Mouse (Mus musculus) intestine, embryonic 14.5 days (tissue): ENCODE measurements around the gene Plekhh1. TPM values are rescaled to one million over a fixed set of nuclear protein-coding genes. Genes with fewer than 3 reads are reported as not detected.
A peak's percentile ranks its signal among the peaks of the same experiment; 100 is the strongest.

Experiments used
- ATAC-seq: fragments of 200-750 bp; cut with Nextera tagmentation; replicated peaks from 2 replicates; pipeline ENCODE4 v1.8.0; 2017; ENCODE audit warnings: low read depth, moderate number of reproducible peaks, moderate TSS enrichment, moderate library complexity; ENCODE audit not compliant: low FRiP score, low TSS enrichment
- DNase-seq: peaks from one replicate; pipeline ENCODE4 v3.0.0-alpha.2; 2018; ENCODE audit warnings: low spot score
- H3K27ac ChIP-seq: fragments of 300-500 bp; sonication (generic); 2 replicates; pipeline ENCODE4 v1.5.1; 2014; ENCODE audit warnings: low read depth, mild to moderate bottlenecking, control low read depth
- H3K27me3 ChIP-seq: fragments of 300-500 bp; sonication (generic); replicated peaks from 2 replicates; pipeline ENCODE4 v1.6.1; 2014; ENCODE audit warnings: low read length, control low read depth; ENCODE audit not compliant: control insufficient read depth, insufficient read depth
- H3K36me3 ChIP-seq: fragments of 300-500 bp; sonication (generic); 2 replicates; pipeline ENCODE4 v1.6.1; 2014; ENCODE audit warnings: low read length, control low read depth; ENCODE audit not compliant: control insufficient read depth, insufficient read depth
- H3K4me1 ChIP-seq: fragments of 300-500 bp; sonication (generic); replicated peaks from 2 replicates; pipeline ENCODE4 v1.6.1; 2014; ENCODE audit warnings: low read length, control low read depth, mixed read lengths; ENCODE audit not compliant: control insufficient read depth, insufficient read depth
- H3K4me2 ChIP-seq: fragments of 300-500 bp; sonication (generic); 2 replicates; pipeline ENCODE4 v1.6.1; 2014; ENCODE audit warnings: low read length
- H3K4me3 ChIP-seq: fragments of 300-500 bp; sonication (generic); 2 replicates; pipeline ENCODE4 v1.5.1; 2014; ENCODE audit warnings: low read depth, low read length, control low read depth, mixed read lengths
- H3K9ac ChIP-seq: fragments of 300-500 bp; sonication (generic); 2 replicates; pipeline ENCODE4 v1.6.1; 2014; ENCODE audit warnings: mild to moderate bottlenecking, low read length
- H3K9me3 ChIP-seq: fragments of 300-500 bp; sonication (generic); 2 replicates; pipeline ENCODE4 v1.6.1; 2016; ENCODE audit warnings: low read length, control low read depth; ENCODE audit not compliant: control insufficient read depth
- WGBS: fragments of 180-500 bp; shearing (Covaris S2); extraction: QIAGEN DNeasy Blood & Tissue Kit; methylation state at CpG from one replicate; pipeline ENCODE4 v1.1.7; 2014; 5-methylcytosine and 5-hydroxymethylcytosine counted together
- polyA plus RNA-seq: library from polyadenylated mRNA; unstranded; fragments of >200 nt; fragmentation: Nextera tagmentation; extraction: Ambion mirVana; gene quantifications from 2 replicates; pipeline ENCODE4 v1.2.1, GENCODE M21; 2014

The Plekhh1 gene
- polyA plus RNA-seq, 1 experiment from 2014 or later, result 6.8 TPM

DNA sequence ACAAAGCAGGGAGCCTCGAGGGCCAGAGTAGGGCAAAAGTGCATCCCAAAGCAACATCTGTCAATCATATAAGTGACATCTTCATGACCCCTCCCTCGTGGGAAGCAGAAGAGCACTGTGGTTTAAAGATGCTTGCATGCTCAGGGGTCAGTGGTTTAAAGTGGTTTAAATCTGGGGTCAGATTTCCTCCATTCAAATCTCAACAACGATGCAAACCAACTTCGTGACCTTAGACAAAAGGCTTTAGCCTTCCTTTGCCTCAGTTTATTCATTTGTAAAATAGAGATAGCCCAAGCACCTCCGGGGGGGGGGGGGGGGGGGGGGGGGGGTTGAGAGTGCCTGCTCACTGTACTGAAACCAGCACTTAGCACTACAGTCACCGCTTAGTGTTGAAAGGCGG is 32.3 kb upstream of the Plekhh1 start:
- Histone ChIP-seq H3K36me3 (no peaks in the 10 kb centered on the region), H3K9me3 (no peaks in the 10 kb centered on the region), H3K27me3 (no peaks in the 10 kb centered on the region), H3K27ac (no peak overlapping the region), H3K4me2 (no peak overlapping the region), H3K4me3 (no peak overlapping the region), H3K4me1 (no peaks in the 10 kb centered on the region), H3K9ac (no peak overlapping the region)
- no peak for DNase-seq
- WGBS, result 38% methylated on average over 6 of the region's 7 CpGs
- ATAC-seq, result no peak

DNA sequence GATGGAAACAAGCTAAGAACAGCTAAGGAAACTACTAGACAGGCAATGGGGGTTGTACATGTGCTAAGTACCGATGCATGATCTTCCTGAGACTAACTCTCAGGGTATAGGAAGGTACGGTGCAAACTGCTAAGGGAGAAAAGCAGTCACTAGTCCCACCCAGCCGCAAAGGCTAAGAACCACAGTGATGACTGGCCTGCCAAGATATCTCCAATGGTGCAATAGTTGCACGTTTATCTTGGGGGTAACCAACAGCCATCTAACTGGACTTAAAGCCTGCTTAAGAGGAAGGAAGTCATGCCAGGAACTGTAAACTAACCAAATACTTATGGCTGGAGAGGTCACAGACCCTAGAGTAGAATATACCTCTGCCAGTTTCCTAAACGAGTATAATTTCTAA is 26.6 kb upstream of the Plekhh1 start:
- no peak overlapping the region for H3K4me3 ChIP-seq
- no peak overlapping the region for H3K27ac ChIP-seq
- 83% methylated on average over 5 of the region's 5 CpGs for WGBS
- ATAC-seq (no peak), DNase-seq (no peak)
- no peak overlapping the region for H3K9ac ChIP-seq
- H3K9me3 ChIP-seq, result no peaks in the 10 kb centered on the region
- H3K4me1 ChIP-seq, result no peaks in the 10 kb centered on the region; the same call in 1 of the 2 replicates
- no peaks in the 10 kb centered on the region for H3K36me3 ChIP-seq
- H3K27me3 ChIP-seq, result peaks cover 11% of the 10 kb centered on the region
- no peak overlapping the region for H3K4me2 ChIP-seq

DNA sequence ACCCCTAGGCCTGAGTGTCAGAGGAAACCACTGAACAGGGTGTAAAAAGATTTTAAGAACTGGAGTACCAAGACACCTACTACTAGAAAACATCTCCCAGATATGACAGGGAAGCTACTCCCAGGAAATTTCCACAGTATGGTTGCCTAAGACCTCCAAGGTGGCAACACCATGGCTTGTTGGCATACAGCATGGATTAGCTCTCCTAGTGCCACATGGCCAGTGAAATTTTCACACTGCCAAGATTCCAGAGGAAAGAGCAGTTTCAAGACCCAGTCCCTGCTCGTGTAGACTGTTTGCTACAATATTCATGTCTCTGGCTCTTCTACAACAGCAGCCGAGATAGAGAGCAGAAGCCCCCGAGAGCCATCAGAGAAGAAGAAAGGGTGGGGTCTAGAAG is 26.0 kb upstream of the Plekhh1 start:
- Histone ChIP-seq H3K27ac (no peak overlapping the region), H3K4me3 (no peak overlapping the region), H3K9me3 (no peaks in the 10 kb centered on the region), H3K4me2 (no peak overlapping the region), H3K27me3 (peaks cover 11% of the 10 kb centered on the region), H3K36me3 (no peaks in the 10 kb centered on the region), H3K9ac (no peak overlapping the region), H3K4me1 (no peaks in the 10 kb centered on the region; the same call in 1 of the 2 replicates)
- DNase-seq (no peak), ATAC-seq (no peak)
- WGBS, result 82% methylated on average over 3 of the region's 3 CpGs

DNA sequence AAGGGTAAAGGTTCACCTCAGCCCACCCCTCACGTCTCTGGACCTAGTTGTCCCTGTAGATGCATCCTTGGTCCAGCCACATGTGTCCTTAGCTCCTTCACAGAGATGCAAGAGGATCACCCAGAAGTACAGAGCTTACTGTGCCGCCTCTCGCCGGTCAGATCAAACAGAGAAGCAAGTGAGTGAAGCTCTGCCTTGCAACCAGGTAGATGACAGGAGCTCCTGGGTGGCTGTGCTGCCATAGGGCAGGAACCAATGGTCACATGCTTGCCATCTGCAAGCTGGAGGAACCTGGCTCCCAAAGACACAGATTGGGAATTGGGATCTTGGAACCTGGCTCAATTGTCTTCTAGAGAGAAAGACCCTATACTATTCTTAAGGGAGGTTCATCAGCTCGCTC is 23.5 kb upstream of the Plekhh1 start:
- no peak overlapping the region for H3K4me3 ChIP-seq
- no peak for ATAC-seq
- H3K9ac ChIP-seq, result no peak overlapping the region
- H3K4me1 ChIP-seq, result no peaks in the 10 kb centered on the region; the same call in 1 of the 2 replicates
- WGBS, result 84% methylated on average over 5 of the region's 5 CpGs
- peaks cover 11% of the 10 kb centered on the region for H3K27me3 ChIP-seq
- no peaks in the 10 kb centered on the region for H3K9me3 ChIP-seq
- H3K4me2 ChIP-seq, result no peak overlapping the region
- no peak overlapping the region for H3K27ac ChIP-seq
- H3K36me3 ChIP-seq, result no peaks in the 10 kb centered on the region
- DNase-seq, result no peak

DNA sequence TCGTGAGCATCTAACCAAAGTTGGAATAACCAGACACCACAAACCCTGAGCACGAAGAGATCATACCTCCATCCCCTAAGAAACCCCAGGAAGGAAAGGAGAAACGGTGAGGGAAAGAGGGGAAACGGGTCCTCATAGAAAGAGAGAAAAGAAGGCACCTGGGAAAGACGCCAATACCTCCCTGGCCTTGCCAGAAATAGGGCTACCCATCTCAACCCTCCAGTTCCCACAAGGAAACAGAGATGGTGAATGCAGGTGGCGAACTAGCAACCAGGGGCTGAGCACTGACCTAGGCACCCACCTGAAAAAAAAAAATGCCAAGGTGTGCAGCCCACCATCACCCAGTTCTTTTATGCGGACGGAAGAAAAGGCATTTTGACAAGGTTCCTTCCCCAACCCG is 22.9 kb upstream of the Plekhh1 start:
- H3K9me3 ChIP-seq, result no peaks in the 10 kb centered on the region
- peak overlapping the region; percentile 81 for H3K4me3 ChIP-seq
- peak overlapping the region; percentile 65 for H3K4me2 ChIP-seq
- no peak overlapping the region for H3K9ac ChIP-seq
- ATAC-seq (no peak), DNase-seq (no peak)
- peaks cover 11% of the 10 kb centered on the region for H3K27me3 ChIP-seq
- 32% methylated on average over 9 of the region's 9 CpGs for WGBS
- no peak overlapping the region for H3K27ac ChIP-seq
- H3K36me3 ChIP-seq, result no peaks in the 10 kb centered on the region
- H3K4me1 ChIP-seq, result no peaks in the 10 kb centered on the region; the same call in 1 of the 2 replicates

DNA sequence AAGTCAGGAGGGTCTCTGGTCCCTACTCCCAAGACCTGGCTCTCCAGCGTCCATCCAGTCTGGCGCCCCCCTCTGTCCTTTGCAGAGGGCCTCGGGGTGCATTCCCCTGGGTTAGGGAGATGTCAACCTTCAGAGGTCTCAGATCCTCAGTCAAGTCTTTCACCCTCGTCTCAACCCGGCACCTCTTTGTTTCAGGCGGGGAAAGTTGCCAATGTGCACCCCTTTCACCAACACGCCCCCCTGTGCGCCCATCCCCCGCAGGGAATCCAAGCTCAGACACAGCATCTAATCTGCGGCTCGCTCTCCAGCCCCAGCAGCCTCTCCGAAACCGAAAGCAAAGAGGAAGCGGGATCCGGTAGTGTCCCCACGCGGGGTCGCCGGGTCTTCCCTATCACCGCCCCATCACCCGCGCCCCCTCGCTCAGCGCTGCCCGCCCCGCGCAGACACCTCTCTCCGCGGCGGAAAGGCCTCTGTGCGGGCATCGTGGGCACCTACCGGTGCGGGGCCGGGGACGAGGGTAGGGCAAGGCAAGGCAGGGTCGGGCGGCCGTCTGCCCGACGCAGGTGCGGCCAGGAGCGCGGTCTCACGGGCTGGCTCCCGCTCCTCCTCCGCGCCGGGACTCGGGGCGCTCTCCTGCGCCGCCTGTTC is 22.4 kb upstream of the Plekhh1 start:
- H3K27ac ChIP-seq, result no peak overlapping the region; the same call in 1 of the 2 replicates
- peak; percentile 69 for ATAC-seq
- H3K9me3 ChIP-seq, result no peaks in the 10 kb centered on the region
- WGBS, result under 1% methylated on average over 50 of the region's 53 CpGs
- no peaks in the 10 kb centered on the region for H3K36me3 ChIP-seq
- H3K4me1 ChIP-seq, result no peaks in the 10 kb centered on the region; the same call in 1 of the 2 replicates
- H3K4me2 ChIP-seq, result peak overlapping the region; percentile 65
- H3K9ac ChIP-seq, result peak overlapping the region; percentile 66
- peak; percentile 79 for DNase-seq
- peak overlapping the region; percentile 81 for H3K4me3 ChIP-seq
- H3K27me3 ChIP-seq, result peaks cover 11% of the 10 kb centered on the region

DNA sequence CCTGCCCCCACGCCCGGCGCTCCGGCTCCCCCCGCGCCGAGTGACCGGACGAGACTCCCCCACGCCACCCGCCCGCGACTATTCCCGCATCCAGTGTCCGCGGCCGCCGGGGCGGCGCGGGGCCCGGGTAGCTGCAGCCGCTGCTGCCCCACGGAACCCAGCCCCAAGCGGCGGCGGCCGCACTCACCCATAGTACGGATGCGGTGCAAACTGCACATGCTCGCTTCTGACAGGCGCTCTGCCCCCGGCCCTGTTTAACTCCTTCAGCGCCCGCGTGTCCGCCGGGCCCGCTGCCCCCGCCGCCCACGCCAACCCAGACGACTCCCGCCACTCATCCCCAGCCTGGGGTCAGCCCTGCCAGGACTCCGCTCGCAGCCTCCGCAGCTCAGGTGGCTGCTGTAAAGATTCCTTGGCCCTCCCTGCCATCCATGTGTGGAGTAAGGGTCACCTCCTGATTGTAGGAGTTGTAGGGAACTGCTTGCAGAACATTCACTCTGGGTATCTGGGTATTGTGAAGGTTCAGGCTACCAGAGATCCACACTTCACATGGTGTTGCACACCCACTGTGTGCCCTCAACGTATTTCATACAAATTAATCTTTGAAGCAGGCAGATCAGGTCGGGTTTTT is 21.7 kb upstream of the Plekhh1 start, which contains the start of gene Tmem229b:
Gene Tmem229b, minus strand, starts transcription at position 502 of the 628 bp plus-strand sequence.
- Histone ChIP-seq H3K4me2 (peak within 1 kb of the TSS; percentile 65), H3K36me3 (no peaks in the 10 kb centered on the region), H3K9me3 (no peaks in the 10 kb centered on the region), H3K4me3 (peak within 1 kb of the TSS; percentile 81), H3K27ac (no peak within 1 kb of the TSS; the same call in 1 of the 2 replicates), H3K27me3 (peaks cover 11% of the 10 kb centered on the region), H3K4me1 (no peaks in the 10 kb centered on the region; the same call in 1 of the 2 replicates), H3K9ac (peak within 1 kb of the TSS; percentile 66)
- 3% methylated on average over 23 of the region's 49 CpGs for WGBS
- peak; percentile 80 for DNase-seq
- ATAC-seq, result peak; percentile 88

DNA sequence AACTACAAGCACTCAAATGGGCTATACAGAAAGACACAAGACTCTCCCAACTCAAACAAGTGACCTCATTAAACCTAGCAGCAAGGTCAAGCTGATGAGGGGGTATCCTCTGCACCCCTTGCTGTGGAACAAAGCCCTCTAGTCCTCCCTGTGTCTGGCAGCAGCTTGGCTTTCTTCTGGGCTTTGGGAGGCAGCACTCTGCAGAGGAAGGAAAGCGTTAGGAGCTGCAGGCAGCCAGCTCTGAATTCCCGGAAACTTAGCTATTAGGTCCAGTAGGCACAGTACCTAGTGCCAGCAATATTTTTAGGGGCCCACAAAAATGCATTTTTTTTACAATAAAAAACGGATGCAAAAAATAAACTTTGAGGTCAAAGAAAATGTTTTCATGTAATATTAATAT is 18.4 kb upstream of the Plekhh1 start:
- H3K9ac ChIP-seq, result no peak overlapping the region
- H3K36me3 ChIP-seq, result no peaks in the 10 kb centered on the region
- 42% methylated on average over 3 of the region's 3 CpGs for WGBS
- ATAC-seq (no peak), DNase-seq (no peak)
- H3K27me3 ChIP-seq, result peaks cover 8% of the 10 kb centered on the region; the same call in 1 of the 2 replicates
- H3K27ac ChIP-seq, result no peak overlapping the region
- no peaks in the 10 kb centered on the region for H3K9me3 ChIP-seq
- no peak overlapping the region for H3K4me2 ChIP-seq
- no peaks in the 10 kb centered on the region; the same call in 1 of the 2 replicates for H3K4me1 ChIP-seq
- H3K4me3 ChIP-seq, result no peak overlapping the region
